Mouse (Mus musculus): Measurements from ENCODE around the gene Pigs.

The Pigs gene

GRCm38 (mm10) chr11:78367456-78368225, 39.4 kb downstream of the Pigs start:
- DNase-seq = no peak

- DNase-seq = peak; percentile 50
Observed at GRCm38 (mm10) chr11:78370389-78370788, 42.2 kb downstream of the Pigs start.

GRCm38 (mm10) chr11:78371711-78372110, 43.5 kb downstream of the Pigs start:
- no peak for DNase-seq

- DNase-seq = no peak
Observed at GRCm38 (mm10) chr11:78372166-78372565, 44.0 kb downstream of the Pigs start.

- DNase-seq = peak; percentile 76
Observed at GRCm38 (mm10) chr11:78372610-78373009, 44.4 kb downstream of the Pigs start.

- no peak for DNase-seq
Observed at GRCm38 (mm10) chr11:78374147-78374546, 45.9 kb downstream of the Pigs start.

GRCm38 (mm10) chr11:78377549-78378159, 49.4 kb downstream of the Pigs start:
- peak; percentile 51 for DNase-seq

- no peak for DNase-seq
Observed at GRCm38 (mm10) chr11:78380351-78380750, 52.1 kb downstream of the Pigs start.

- DNase-seq = no peak
Observed at GRCm38 (mm10) chr11:78380996-78381395, 52.8 kb downstream of the Pigs start.

- no peak for DNase-seq
Observed at GRCm38 (mm10) chr11:78382286-78382685, 54.1 kb downstream of the Pigs start.

- no peak for DNase-seq
Observed at GRCm38 (mm10) chr11:78382701-78383100, 54.5 kb downstream of the Pigs start.

- no peak for DNase-seq
Observed at GRCm38 (mm10) chr11:78385776-78386175, 57.6 kb downstream of the Pigs start.

GRCm38 (mm10) chr11:78386508-78387043, 58.4 kb downstream of the Pigs start, which contains the start of gene Foxn1:
TSS of gene Foxn1 (minus strand) at chr11:78386558.
- no peak for DNase-seq

All from kidney, postnatal 14 days (tissue).